Mouse (Mus musculus): ENCODE measurements around the gene Lmbr1.

DNA sequence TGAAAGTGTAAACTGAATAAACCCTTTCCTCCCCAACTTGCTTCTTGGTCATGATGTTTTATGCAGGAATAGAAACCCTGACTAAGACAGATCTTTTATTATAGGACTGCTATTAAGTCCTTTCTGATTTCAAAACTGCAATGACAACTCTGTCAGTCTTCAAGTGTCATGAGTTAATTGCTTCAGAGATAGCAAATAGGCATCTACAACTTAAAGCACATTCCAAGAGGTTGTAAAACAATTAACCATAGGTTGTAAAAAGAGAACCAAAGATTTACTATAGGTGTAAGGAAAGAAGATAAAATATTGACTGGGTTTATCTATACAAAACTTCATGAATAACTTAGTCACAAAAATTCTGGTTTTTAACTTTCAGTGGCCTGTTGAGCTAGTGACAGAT, 32.7 kb upstream of the Lmbr1 start:
- TF ChIP-seq EP300 (optimal IDR thresholded peaks at IDR 0.05) = no peak
- no peak for TF ChIP-seq CTCF (IDR thresholded peaks at IDR 0.05; ENCODE audit: low read depth)

Measured in stomach, postnatal 0 days (tissue).